Mouse (Mus musculus): ENCODE results near the gene Aanat. TPM values are rescaled to one million over a fixed set of nuclear protein-coding genes. Genes with fewer than 3 reads are reported as not detected.
"Not testable (repeated sequence)": the region's sequence is repeated elsewhere in the genome, so short reads cannot be mapped to it uniquely, and the experiment has no call there.

The Aanat gene
- polyA plus RNA-seq, 1 experiment from 2014 or later: 0.24 TPM

GRCm38 (mm10) chr11:116626299-116627071 lies 40.3 kb downstream of the Aanat start, which contains the start of gene Rhbdf2:
TSS of gene Rhbdf2 (minus strand) at chr11:116627019.
- Histone ChIP-seq H3K27ac (no peak within 1 kb of the TSS), H3K4me2 (no peak within 1 kb of the TSS), H3K9me3 (no peaks in the 10 kb centered on the region), H3K4me3 (replicated peaks) (no peak within 1 kb of the TSS), H3K36me3 (replicated peaks) (no peaks in the 10 kb centered on the region), H3K4me1 (peaks cover 17% of the 10 kb centered on the region), H3K27me3 (peaks cover 41% of the 10 kb centered on the region), H3K9ac (no peak within 1 kb of the TSS)
- 73% methylated on average over 10 of the region's 10 CpGs for WGBS
- no peak for ATAC-seq (ENCODE audit: low FRiP score)

- H3K36me3 ChIP-seq (replicated peaks): no peaks in the 10 kb centered on the region
- H3K27ac ChIP-seq: no peak overlapping the region
- no peak overlapping the region for H3K9ac ChIP-seq
- H3K4me2 ChIP-seq: no peak overlapping the region
- H3K9me3 ChIP-seq: no peaks in the 10 kb centered on the region
- no peak overlapping the region for H3K4me3 ChIP-seq (replicated peaks)
- no peak for ATAC-seq (ENCODE audit: low FRiP score)
- peaks cover 17% of the 10 kb centered on the region for H3K4me1 ChIP-seq
- H3K27me3 ChIP-seq: peaks cover 33% of the 10 kb centered on the region
- WGBS: 41% methylated on average over 10 of the region's 10 CpGs
Measured at GRCm38 (mm10) chr11:116627072-116628020, 41.1 kb downstream of the Aanat start.

DNA sequence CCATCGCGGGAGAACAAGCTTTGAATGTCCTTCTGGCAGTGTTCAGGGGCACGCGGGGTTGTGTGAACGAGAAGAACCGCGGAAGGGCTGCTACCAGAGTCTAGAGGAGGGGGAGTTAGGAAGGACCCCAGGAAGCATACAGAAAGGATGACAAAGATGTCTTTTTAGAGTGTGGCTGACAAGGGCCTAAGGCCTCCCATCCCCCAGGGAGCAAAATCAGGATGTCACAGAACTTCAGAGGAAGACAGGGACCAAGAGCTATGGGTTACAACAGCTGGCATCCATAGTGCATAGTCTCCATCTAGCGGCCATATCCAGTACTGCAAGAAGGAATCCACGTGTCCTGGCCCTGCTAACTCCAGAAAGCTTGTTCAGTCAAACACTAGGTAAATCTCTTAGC lies 42.5 kb downstream of the Aanat start:
- H3K27ac ChIP-seq: no peak overlapping the region
- peak; percentile 61 for ATAC-seq (ENCODE audit: low FRiP score)
- H3K27me3 ChIP-seq: peaks cover 19% of the 10 kb centered on the region
- H3K9me3 ChIP-seq: no peaks in the 10 kb centered on the region
- H3K4me3 ChIP-seq (replicated peaks): no peak overlapping the region
- peaks cover 13% of the 10 kb centered on the region for H3K4me1 ChIP-seq
- 63% methylated on average over 9 of the region's 9 CpGs for WGBS
- H3K4me2 ChIP-seq: no peak overlapping the region
- no peak overlapping the region for H3K9ac ChIP-seq
- H3K36me3 ChIP-seq (replicated peaks): no peaks in the 10 kb centered on the region

DNA sequence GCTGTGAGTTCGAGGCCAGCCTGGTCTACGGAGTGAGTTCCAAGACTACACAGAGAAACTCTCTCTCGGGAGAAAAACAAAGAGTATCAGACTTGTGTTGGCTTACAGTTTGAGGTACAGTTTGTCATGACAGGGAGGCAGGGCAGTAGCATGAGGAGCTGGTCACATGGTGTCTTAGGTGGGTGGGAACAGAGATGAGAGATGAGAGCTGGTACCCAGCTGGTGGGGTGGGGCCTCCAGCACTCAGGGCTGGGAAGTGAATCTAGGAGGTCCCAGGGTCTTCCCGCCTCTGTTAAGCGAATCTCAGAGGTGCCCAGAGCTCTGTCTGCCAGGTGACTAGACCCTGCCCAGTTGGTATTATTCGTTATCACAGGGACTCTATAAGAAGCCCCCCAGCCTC lies 43.2 kb downstream of the Aanat start:
- ATAC-seq (ENCODE audit: low FRiP score): no peak
- Histone ChIP-seq H3K27me3 (peaks cover 11% of the 10 kb centered on the region), H3K9ac (no peak overlapping the region), H3K4me3 (replicated peaks) (no peak overlapping the region), H3K4me2 (no peak overlapping the region), H3K36me3 (replicated peaks) (no peaks in the 10 kb centered on the region), H3K4me1 (peaks cover 6% of the 10 kb centered on the region), H3K27ac (no peak overlapping the region), H3K9me3 (no peaks in the 10 kb centered on the region)
- 86% methylated on average over 6 of the region's 6 CpGs for WGBS

DNA sequence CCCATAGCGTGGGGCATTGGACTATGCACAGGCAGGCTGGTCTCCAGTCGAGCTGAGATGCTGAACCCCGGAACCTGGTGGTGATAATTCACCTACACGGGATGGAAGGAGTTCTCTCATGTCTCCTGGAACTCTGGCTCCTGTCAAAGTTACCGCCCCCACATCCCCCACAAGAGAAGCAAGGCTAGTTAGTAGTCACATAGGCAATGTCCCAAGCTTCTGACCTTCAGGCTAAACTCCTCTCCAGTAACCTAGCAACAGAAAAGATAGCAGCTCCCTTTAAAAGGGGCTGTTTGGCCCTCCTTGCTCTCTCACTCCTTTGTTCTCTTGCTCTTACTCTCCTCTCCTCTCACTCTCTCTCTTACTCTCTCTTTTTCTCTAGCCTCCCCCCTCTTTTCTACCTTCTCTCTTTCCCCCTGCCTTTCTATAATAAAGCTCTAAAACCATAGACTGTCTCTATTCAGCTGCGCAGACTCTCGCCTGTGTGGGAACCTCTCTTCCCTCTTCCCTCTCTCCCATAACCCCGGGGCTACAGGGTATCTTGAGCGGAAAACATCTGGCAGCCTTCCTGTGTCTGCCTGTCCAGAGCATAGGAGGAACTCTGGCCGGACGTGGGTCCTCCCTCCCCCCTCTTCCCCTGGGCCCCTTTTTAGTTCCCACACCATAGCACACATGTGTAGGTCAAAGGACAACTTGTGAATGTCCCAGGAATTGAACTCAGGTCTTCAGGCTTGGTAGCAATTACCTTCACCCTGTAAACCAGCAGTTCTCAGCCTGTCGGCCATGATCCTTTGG lies 44.1 kb downstream of the Aanat start:
- Histone ChIP-seq H3K36me3 (replicated peaks) (no peaks in the 10 kb centered on the region), H3K4me2 (no peak overlapping the region), H3K27ac (no peak overlapping the region), H3K9ac (no peak overlapping the region), H3K4me3 (replicated peaks) (no peak overlapping the region), H3K27me3 (peaks cover 3% of the 10 kb centered on the region; the same call in 1 of the 2 replicates), H3K4me1 (peaks cover 2% of the 10 kb centered on the region; the same call in 1 of the 2 replicates), H3K9me3 (no peaks in the 10 kb centered on the region)
- no peak for ATAC-seq (ENCODE audit: low FRiP score)
- 67% methylated on average over 12 of the region's 12 CpGs for WGBS

- Histone ChIP-seq H3K27ac (no peak overlapping the region), H3K9me3 (no peaks in the 10 kb centered on the region), H3K4me1 (peaks cover 2% of the 10 kb centered on the region; the same call in 1 of the 2 replicates), H3K4me2 (no peak overlapping the region), H3K9ac (no peak overlapping the region), H3K4me3 (replicated peaks) (no peak overlapping the region), H3K36me3 (replicated peaks) (no peaks in the 10 kb centered on the region), H3K27me3 (no peaks in the 10 kb centered on the region)
- no peak for ATAC-seq (ENCODE audit: low FRiP score)
- 64% methylated on average over 10 of the region's 10 CpGs for WGBS
Measured at GRCm38 (mm10) chr11:116632962-116633361, 46.7 kb downstream of the Aanat start.

DNA sequence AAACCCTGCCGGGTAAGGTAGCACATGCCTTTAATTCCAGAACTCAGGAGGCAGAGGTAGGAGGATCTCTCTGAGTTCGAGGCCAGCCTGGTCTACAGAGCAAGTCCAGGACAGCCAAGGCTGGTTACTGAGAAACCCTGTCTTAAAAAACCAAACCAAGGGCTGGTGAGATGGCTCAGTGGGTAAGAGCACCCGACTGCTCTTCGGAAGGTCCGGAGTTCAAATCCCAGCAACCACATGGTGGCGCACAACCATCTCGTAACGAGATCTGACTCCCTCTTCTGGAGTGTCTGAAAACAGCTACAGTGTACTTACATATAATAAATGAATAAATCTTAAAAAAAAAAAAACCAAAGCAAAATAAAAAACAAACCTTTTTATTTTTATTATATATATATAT lies 50.4 kb downstream of the Aanat start:
- not testable (repeated sequence) for H3K9me3 ChIP-seq; H3K36me3 ChIP-seq (replicated peaks); ATAC-seq (ENCODE audit: low FRiP score); H3K27ac ChIP-seq; H3K27me3 ChIP-seq; H3K4me3 ChIP-seq (replicated peaks); H3K4me1 ChIP-seq; H3K9ac ChIP-seq; H3K4me2 ChIP-seq
- WGBS: 74% methylated on average over 8 of the region's 8 CpGs

- H3K27ac ChIP-seq: no peak overlapping the region
- H3K9me3 ChIP-seq: no peaks in the 10 kb centered on the region
- 47% methylated on average over 5 of the region's 5 CpGs for WGBS
- H3K4me3 ChIP-seq (replicated peaks): no peak overlapping the region
- H3K4me2 ChIP-seq: no peak overlapping the region
- ATAC-seq (ENCODE audit: low FRiP score): no peak
- no peaks in the 10 kb centered on the region for H3K27me3 ChIP-seq
- H3K4me1 ChIP-seq: peaks cover 13% of the 10 kb centered on the region
- H3K9ac ChIP-seq: no peak overlapping the region
- H3K36me3 ChIP-seq (replicated peaks): no peaks in the 10 kb centered on the region
Measured at GRCm38 (mm10) chr11:116641168-116641567, 54.9 kb downstream of the Aanat start.

- H3K36me3 ChIP-seq (replicated peaks): no peaks in the 10 kb centered on the region
- H3K9ac ChIP-seq: no peak overlapping the region
- H3K27ac ChIP-seq: no peak overlapping the region
- no peak overlapping the region for H3K4me3 ChIP-seq (replicated peaks)
- no peaks in the 10 kb centered on the region for H3K9me3 ChIP-seq
- no peak for ATAC-seq (ENCODE audit: low FRiP score)
- 70% methylated on average over 3 of the region's 3 CpGs for WGBS
- no peak overlapping the region for H3K4me2 ChIP-seq
- H3K27me3 ChIP-seq: 0 out of 2 replicates have a peak, but pooled peaks cover 3% of the 10 kb centered on the region
- H3K4me1 ChIP-seq: peaks cover 13% of the 10 kb centered on the region
Measured at GRCm38 (mm10) chr11:116641731-116642130, 55.5 kb downstream of the Aanat start.

DNA sequence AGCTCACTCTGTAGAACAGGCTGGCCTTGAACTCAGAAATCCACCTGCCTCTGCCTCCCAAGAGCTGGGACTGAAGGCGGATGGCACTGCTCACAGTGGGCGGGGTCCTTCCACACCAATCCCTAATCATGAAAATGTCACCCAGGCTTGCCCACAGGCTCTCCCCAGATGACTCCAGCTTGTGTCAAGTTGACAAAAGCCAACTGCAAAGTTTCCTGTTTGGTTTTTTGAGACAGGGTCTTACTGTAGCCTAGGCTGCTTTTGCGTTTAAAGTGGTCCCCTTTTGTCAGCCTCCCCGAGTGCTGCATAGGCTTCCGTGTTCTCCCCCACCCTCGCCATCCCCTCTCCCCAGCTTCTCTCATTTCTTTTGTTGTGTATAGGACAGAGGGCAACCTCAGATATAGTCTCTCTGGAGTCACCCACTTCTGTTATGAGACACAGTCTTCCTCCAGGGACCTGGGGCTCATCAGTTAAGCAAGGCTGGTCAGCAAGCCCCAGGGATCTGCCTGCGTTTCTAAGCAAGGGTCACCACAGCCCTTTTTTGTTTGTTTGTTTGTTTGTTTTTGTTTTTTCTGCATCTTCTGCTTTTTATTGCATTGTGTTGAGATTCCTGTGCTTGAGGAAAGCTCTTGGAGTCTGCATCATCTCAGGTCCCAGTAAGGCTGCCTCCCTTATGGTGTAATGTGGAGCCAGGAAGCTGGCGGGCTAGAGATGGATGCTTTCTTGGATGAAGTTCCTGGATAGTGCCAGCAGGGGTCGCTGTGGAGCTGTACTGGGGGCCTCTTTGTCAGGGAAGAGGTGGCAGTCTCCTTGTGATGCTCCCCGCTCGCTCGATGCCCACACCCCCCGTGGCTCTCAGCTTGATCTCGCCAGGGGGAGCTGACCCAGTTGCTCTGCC lies 56.7 kb downstream of the Aanat start:
- Histone ChIP-seq H3K4me2 (peak overlapping the region; percentile 57), H3K4me3 (replicated peaks) (peak overlapping the region; percentile 28), H3K27me3 (0 out of 2 replicates have a peak, but pooled peaks cover 5% of the 10 kb centered on the region), H3K27ac (0 out of 2 replicates have a peak overlapping the region, but pooled peaks have one; percentile 38), H3K36me3 (replicated peaks) (no peaks in the 10 kb centered on the region), H3K9ac (peak overlapping the region; percentile 59), H3K4me1 (peaks cover 16% of the 10 kb centered on the region), H3K9me3 (no peaks in the 10 kb centered on the region)
- WGBS: 38% methylated on average over 14 of the region's 14 CpGs
- ATAC-seq (ENCODE audit: low FRiP score): peak; percentile 88

All from forebrain, embryonic 12.5 days (tissue).